Mouse (Mus musculus): Measurements from ENCODE around the gene Cd44. TPM values are rescaled to one million over a fixed set of nuclear protein-coding genes. Genes with fewer than 3 reads are reported as not detected.

Gene Cd44
- polyA plus RNA-seq, 1 experiment from 2014 or later: 19.4 TPM

DNA sequence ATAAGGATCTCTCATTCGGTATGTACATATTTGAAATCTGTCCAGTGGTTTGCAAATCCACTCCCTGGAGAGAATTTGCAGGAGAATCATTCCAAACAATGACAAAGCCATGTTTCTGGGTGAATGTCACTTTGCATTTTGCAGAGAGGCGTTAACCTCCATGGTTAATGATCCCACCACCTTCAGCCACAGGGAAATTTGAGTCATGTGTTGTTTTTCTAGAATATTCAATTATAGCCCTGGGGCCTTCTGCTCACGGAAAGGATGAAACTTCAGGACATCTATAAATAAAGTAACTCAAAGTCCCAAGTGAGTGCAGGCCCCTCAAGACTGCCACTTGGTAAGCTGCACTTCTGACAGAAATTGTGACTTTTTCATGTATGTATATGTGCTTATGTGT lies 33.4 kb upstream of the Cd44 start:
- Histone ChIP-seq H3K4me3 (replicated peaks) (no peak overlapping the region), H3K27ac (no peak overlapping the region), H3K4me2 (no peak overlapping the region), H3K4me1 (no peaks in the 10 kb centered on the region), H3K36me3 (no peaks in the 10 kb centered on the region), H3K9ac (no peak overlapping the region), H3K9me3 (no peaks in the 10 kb centered on the region), H3K27me3 (replicated peaks) (no peaks in the 10 kb centered on the region)
- no peak for ATAC-seq (ENCODE audit: insufficient read depth, low FRiP score, low read depth)
- 82% methylated on average over 3 of the region's 3 CpGs for WGBS

DNA sequence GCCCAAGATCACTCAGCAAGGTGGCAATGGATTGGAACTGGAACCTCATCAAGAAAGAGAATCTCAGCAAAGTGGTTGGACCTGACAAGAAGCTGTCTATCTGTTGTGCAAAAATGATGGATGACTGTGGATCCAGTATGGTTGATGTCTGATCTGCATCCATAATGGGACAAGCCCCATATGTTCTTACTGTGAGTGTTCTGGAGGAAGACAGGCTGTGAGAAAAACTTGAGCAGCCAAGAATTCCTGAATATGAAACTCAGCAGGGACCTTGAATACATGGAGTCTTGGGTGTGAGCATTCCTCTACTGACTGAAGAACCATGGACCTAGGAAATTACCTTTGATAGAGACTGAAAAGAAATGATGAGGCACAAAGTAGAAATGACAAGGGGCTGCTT lies 32.3 kb upstream of the Cd44 start:
- no peak for ATAC-seq (ENCODE audit: insufficient read depth, low FRiP score, low read depth)
- Histone ChIP-seq H3K27me3 (replicated peaks) (no peaks in the 10 kb centered on the region), H3K9ac (no peak overlapping the region), H3K9me3 (no peaks in the 10 kb centered on the region), H3K4me2 (no peak overlapping the region), H3K27ac (no peak overlapping the region), H3K4me1 (no peaks in the 10 kb centered on the region), H3K36me3 (no peaks in the 10 kb centered on the region), H3K4me3 (replicated peaks) (no peak overlapping the region)

GRCm38 (mm10) chr2:102933142-102933541 lies 31.7 kb upstream of the Cd44 start:
- H3K27me3 ChIP-seq (replicated peaks): no peaks in the 10 kb centered on the region
- 53% methylated on average over 4 of the region's 4 CpGs for WGBS
- no peak overlapping the region for H3K9ac ChIP-seq
- H3K27ac ChIP-seq: no peak overlapping the region
- no peak overlapping the region for H3K4me2 ChIP-seq
- H3K36me3 ChIP-seq: no peaks in the 10 kb centered on the region
- H3K4me1 ChIP-seq: no peaks in the 10 kb centered on the region
- no peaks in the 10 kb centered on the region for H3K9me3 ChIP-seq
- ATAC-seq (ENCODE audit: insufficient read depth, low FRiP score, low read depth): no peak
- H3K4me3 ChIP-seq (replicated peaks): no peak overlapping the region

- no peak overlapping the region for H3K27ac ChIP-seq
- no peak overlapping the region for H3K9ac ChIP-seq
- H3K9me3 ChIP-seq: no peaks in the 10 kb centered on the region
- 18% methylated on average over 1 of the region's 1 CpGs for WGBS
- H3K27me3 ChIP-seq (replicated peaks): no peaks in the 10 kb centered on the region
- no peaks in the 10 kb centered on the region for H3K4me1 ChIP-seq
- no peak overlapping the region for H3K4me3 ChIP-seq (replicated peaks)
- no peak for ATAC-seq (ENCODE audit: insufficient read depth, low FRiP score, low read depth)
- H3K36me3 ChIP-seq: no peaks in the 10 kb centered on the region
- no peak overlapping the region for H3K4me2 ChIP-seq
Observed at GRCm38 (mm10) chr2:102932667-102933066, 31.2 kb upstream of the Cd44 start.

DNA sequence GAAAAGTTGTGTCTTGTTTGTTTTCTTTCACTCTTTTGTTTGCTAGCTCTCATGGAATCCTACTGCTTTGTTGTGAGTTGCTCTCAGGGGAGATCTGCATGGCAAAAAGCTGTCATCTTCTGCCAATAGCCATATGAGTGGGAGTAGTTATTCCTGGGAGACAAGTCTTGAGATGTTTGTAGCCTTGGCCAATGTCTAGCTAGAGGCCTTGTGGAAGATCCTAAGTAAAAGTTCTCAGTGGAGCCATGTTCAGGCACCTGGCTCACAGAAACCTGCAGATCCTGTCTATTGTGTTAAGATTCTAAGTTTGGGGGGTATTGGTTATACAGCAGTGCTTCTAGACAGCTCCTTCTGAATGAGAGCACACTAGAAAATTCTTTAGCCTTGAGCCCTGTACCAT lies 26.7 kb upstream of the Cd44 start:
- H3K27me3 ChIP-seq (replicated peaks): no peaks in the 10 kb centered on the region
- H3K36me3 ChIP-seq: no peaks in the 10 kb centered on the region
- no peak for ATAC-seq (ENCODE audit: insufficient read depth, low FRiP score, low read depth)
- H3K9me3 ChIP-seq: no peaks in the 10 kb centered on the region
- no peak overlapping the region for H3K4me2 ChIP-seq
- H3K4me3 ChIP-seq (replicated peaks): no peak overlapping the region
- H3K4me1 ChIP-seq: no peaks in the 10 kb centered on the region
- H3K27ac ChIP-seq: no peak overlapping the region
- H3K9ac ChIP-seq: no peak overlapping the region

GRCm38 (mm10) chr2:102924480-102924879 lies 23.0 kb upstream of the Cd44 start:
- Histone ChIP-seq H3K9ac (no peak overlapping the region), H3K4me2 (no peak overlapping the region), H3K4me3 (replicated peaks) (no peak overlapping the region), H3K9me3 (no peaks in the 10 kb centered on the region), H3K4me1 (no peaks in the 10 kb centered on the region), H3K27me3 (replicated peaks) (no peaks in the 10 kb centered on the region), H3K27ac (no peak overlapping the region), H3K36me3 (no peaks in the 10 kb centered on the region)
- ATAC-seq (ENCODE audit: insufficient read depth, low FRiP score, low read depth): no peak
- WGBS: 35% methylated on average over 1 of the region's 1 CpGs

DNA sequence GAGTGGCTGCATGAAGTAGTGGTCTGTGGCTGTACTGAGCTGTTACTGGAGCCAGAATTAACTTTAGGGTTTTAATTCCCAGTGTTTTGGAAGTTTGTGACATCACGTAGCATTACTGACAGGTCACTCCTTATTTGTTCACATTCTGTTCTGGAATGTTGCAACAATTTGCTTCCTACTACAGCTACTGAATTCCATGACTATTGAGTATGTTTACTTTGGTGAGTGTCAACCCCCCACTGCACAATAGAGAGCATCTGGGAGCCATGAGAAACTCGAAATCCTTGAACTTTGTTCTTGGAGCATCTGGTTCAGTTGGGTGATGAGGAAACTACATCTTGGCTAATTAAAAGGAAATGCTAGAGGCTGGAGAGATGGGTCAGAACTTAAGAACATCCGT lies 22.2 kb upstream of the Cd44 start:
- Histone ChIP-seq H3K36me3 (no peaks in the 10 kb centered on the region), H3K4me2 (no peak overlapping the region), H3K4me3 (replicated peaks) (no peak overlapping the region), H3K9me3 (no peaks in the 10 kb centered on the region), H3K9ac (no peak overlapping the region), H3K4me1 (no peaks in the 10 kb centered on the region), H3K27me3 (replicated peaks) (no peaks in the 10 kb centered on the region), H3K27ac (no peak overlapping the region)
- WGBS: 63% methylated on average over 3 of the region's 3 CpGs
- no peak for ATAC-seq (ENCODE audit: insufficient read depth, low FRiP score, low read depth)

GRCm38 (mm10) chr2:102922066-102922465 lies 20.6 kb upstream of the Cd44 start:
- no peak for ATAC-seq (ENCODE audit: insufficient read depth, low FRiP score, low read depth)
- no peaks in the 10 kb centered on the region for H3K36me3 ChIP-seq
- no peaks in the 10 kb centered on the region for H3K4me1 ChIP-seq

DNA sequence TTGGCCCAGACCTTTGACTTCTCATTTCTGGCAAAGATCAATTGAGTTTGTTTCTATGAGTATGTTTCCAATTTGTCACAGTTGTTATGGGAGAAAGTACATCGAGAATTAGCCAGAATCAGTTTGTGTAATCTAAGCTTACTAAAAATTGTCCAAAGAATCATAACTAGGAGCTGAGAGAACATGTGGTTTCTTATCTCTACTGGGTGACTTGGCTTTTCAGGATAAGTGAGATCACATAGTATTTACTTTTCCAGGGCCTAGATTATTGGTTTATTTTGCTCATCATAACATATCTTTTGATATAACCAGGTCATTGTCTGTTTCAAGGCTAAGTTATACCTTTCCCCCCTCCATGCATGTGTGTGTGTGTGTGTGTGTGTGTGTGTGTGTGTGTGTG lies 16.8 kb upstream of the Cd44 start:
- H3K9ac ChIP-seq: no peak overlapping the region
- 58% methylated on average over 1 of the region's 1 CpGs for WGBS
- H3K36me3 ChIP-seq: no peaks in the 10 kb centered on the region
- no peak overlapping the region for H3K27ac ChIP-seq
- H3K4me3 ChIP-seq (replicated peaks): no peak overlapping the region
- ATAC-seq (ENCODE audit: insufficient read depth, low FRiP score, low read depth): no peak
- H3K27me3 ChIP-seq (replicated peaks): no peaks in the 10 kb centered on the region
- H3K4me2 ChIP-seq: no peak overlapping the region
- H3K9me3 ChIP-seq: no peaks in the 10 kb centered on the region
- H3K4me1 ChIP-seq: no peaks in the 10 kb centered on the region

More at GRCm38 (mm10) chr2:102922066-102922465, 20.6 kb upstream of the Cd44 start:
- Histone ChIP-seq H3K27ac (no peak overlapping the region), H3K4me2 (no peak overlapping the region), H3K9ac (no peak overlapping the region), H3K27me3 (replicated peaks) (no peaks in the 10 kb centered on the region), H3K9me3 (no peaks in the 10 kb centered on the region), H3K4me3 (replicated peaks) (no peak overlapping the region)
- WGBS: 87% methylated on average over 3 of the region's 3 CpGs

DNA sequence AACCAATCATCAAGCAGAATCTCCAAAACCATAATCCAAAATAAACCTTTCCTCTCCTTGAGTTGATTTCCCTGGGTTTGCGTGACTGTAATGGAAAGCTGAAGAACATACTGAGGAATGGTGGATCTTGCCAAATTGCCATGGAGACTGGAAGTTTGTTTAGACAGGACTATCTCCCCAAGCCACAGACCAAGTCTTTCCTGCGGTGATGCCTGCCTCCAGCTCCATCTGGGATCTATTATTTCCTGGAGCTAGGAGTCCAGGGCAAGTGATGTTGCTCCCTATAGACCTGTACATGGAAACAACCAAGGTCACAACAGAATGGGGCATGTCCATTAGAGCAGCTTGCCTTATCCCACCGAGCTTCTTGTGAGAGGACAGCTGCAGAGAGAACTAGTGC lies 15.1 kb upstream of the Cd44 start:
- no peak overlapping the region for H3K4me3 ChIP-seq (replicated peaks)
- no peak for ATAC-seq (ENCODE audit: insufficient read depth, low FRiP score, low read depth)
- H3K9ac ChIP-seq: no peak overlapping the region
- 44% methylated on average over 3 of the region's 3 CpGs for WGBS
- no peaks in the 10 kb centered on the region for H3K27me3 ChIP-seq (replicated peaks)
- no peaks in the 10 kb centered on the region for H3K36me3 ChIP-seq
- no peak overlapping the region for H3K27ac ChIP-seq
- H3K4me1 ChIP-seq: no peaks in the 10 kb centered on the region
- H3K4me2 ChIP-seq: no peak overlapping the region
- H3K9me3 ChIP-seq: no peaks in the 10 kb centered on the region

GRCm38 (mm10) chr2:102914675-102915074 lies 13.2 kb upstream of the Cd44 start:
- Histone ChIP-seq H3K27me3 (replicated peaks) (no peaks in the 10 kb centered on the region), H3K4me2 (no peak overlapping the region), H3K36me3 (no peaks in the 10 kb centered on the region), H3K27ac (no peak overlapping the region), H3K4me3 (replicated peaks) (no peak overlapping the region), H3K9me3 (no peaks in the 10 kb centered on the region), H3K9ac (no peak overlapping the region), H3K4me1 (no peaks in the 10 kb centered on the region)
- 67% methylated on average over 5 of the region's 5 CpGs for WGBS
- no peak for ATAC-seq (ENCODE audit: insufficient read depth, low FRiP score, low read depth)

DNA sequence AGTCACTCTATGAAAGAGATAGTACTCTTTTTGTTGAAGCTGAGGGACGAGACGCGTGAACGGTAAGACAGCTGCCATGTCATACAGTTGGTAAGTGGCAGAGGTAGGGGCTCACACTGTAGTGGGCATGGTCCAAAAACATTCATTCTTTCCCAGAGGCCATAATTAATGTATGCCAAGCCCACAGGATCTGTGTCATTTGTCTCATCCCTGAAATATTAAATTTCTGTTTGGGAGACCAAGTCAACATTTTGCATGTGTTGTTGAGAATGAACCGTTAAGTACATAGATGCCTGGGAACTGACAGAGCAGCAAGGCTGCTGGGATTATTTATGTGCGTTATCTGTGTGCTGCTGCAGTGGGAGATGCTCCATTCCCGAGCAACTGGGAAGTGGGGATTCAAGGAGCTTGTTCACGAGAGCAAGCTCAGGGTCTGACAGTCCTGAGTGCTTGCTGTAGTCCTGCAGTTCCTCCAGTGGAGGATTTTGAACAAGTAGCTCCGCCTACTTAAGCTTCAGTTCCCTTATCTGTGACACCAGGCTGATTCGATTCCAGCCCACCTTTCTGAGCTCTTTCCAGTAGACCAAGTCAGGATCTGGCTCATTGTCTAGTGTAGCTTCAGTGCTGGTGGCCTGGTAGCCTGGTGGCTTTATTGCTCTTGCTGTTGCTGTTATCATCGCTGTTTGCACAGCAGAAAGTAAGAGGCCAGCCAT lies 12.5 kb upstream of the Cd44 start:
- H3K9me3 ChIP-seq: no peaks in the 10 kb centered on the region
- H3K4me1 ChIP-seq: no peaks in the 10 kb centered on the region
- no peak overlapping the region for H3K4me2 ChIP-seq
- no peak for ATAC-seq (ENCODE audit: insufficient read depth, low FRiP score, low read depth)
- WGBS: 67% methylated on average over 11 of the region's 11 CpGs
- H3K36me3 ChIP-seq: no peaks in the 10 kb centered on the region
- no peak overlapping the region for H3K4me3 ChIP-seq (replicated peaks)
- no peak overlapping the region for H3K27ac ChIP-seq
- H3K27me3 ChIP-seq (replicated peaks): no peaks in the 10 kb centered on the region
- H3K9ac ChIP-seq: no peak overlapping the region

DNA sequence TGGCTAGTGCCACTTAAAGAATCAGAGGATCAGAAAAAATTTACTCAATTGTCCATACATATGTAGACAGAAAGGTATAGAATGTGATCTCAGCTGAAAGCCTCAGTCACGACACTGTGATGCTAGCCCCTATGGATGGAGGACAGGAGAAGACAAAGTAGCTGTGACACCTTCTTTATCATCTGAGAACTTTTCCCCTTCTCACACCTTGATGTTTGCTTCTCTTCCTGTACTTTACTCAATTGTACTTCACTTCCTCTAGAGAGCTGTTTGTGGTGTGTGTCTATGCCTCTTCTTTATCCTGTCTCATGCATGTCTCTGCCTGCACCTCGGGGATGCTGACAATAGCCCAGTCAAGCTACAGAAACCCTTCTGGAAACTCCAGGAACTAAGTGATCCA lies 11.5 kb upstream of the Cd44 start:
- H3K4me3 ChIP-seq (replicated peaks): no peak overlapping the region
- WGBS: 69% methylated on average over 2 of the region's 2 CpGs
- H3K4me1 ChIP-seq: no peaks in the 10 kb centered on the region
- no peak for ATAC-seq (ENCODE audit: insufficient read depth, low FRiP score, low read depth)
- no peaks in the 10 kb centered on the region for H3K36me3 ChIP-seq
- no peaks in the 10 kb centered on the region for H3K9me3 ChIP-seq
- no peak overlapping the region for H3K9ac ChIP-seq
- H3K27me3 ChIP-seq (replicated peaks): no peaks in the 10 kb centered on the region
- H3K27ac ChIP-seq: no peak overlapping the region
- no peak overlapping the region for H3K4me2 ChIP-seq

Data from stomach, embryonic 15.5 days (tissue).